Mouse (Mus musculus): ENCODE results near the gene Ntf5.

GRCm38 (mm10) chr7:45413864-45414739 is 607 bp downstream of the Ntf5 start:
- TF ChIP-seq CTCF (IDR thresholded peaks at IDR 0.05; ENCODE audit: low read depth, low read length), result no peak
- TF ChIP-seq TAL1 (conservative IDR thresholded peaks at IDR 0.05; ENCODE audit: low read depth, low read length), result no peak

Data from G1E (cell line).